Mouse (Mus musculus): ENCODE data around the gene Mylk4. TPM values are rescaled to one million over a fixed set of nuclear protein-coding genes. Genes with fewer than 3 reads are reported as not detected.

Gene Mylk4
- polyA plus RNA-seq, 1 experiment = 1.1 TPM

DNA sequence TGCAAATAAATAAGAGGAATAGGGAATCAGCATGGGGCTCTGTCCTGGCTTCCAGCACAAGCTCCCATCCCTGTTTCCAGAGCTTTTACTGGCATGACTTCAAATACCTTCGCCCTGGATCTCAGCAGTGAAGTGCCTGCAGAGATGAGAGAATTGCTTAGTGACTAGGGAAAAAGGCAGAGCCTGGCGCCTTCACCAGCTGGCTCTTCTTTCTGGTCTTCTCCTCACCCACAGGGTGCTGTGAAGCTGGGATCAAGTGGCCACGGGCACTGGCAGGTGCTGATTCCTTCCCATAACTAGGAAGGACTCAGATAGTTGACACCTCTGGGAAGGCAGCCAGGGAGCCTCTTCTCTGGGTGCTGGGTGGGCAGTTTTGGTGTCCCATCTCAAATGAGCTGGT lies 115.5 kb downstream of the Mylk4 start:
- 72% methylated on average over 3 of the region's 3 CpGs for WGBS
- TF ChIP-seq CTCF (IDR thresholded peaks at IDR 0.05; ENCODE audit: control insufficient read depth, insufficient read depth, low read length) = no peak
- no peak for TF ChIP-seq POLR2A (IDR thresholded peaks at IDR 0.05; ENCODE audit: borderline replicate concordance, control insufficient read depth, low read depth, low read length)
- no peak overlapping the region for H3K4me3 ChIP-seq (replicated peaks; ENCODE audit: control insufficient read depth, low read depth, low read length)
- peaks cover 3% of the 10 kb centered on the region for H3K4me1 ChIP-seq (ENCODE audit: control insufficient read depth, insufficient read depth, low read length)
- no peak overlapping the region for H3K27ac ChIP-seq (ENCODE audit: control insufficient read depth, insufficient read depth, low read depth, low read length, poor library complexity)

- H3K27ac ChIP-seq (ENCODE audit: control insufficient read depth, insufficient read depth, low read depth, low read length, poor library complexity) = no peak overlapping the region
- no peak overlapping the region for H3K4me3 ChIP-seq (replicated peaks; ENCODE audit: control insufficient read depth, low read depth, low read length)
- 69% methylated on average over 4 of the region's 4 CpGs for WGBS
- TF ChIP-seq CTCF (IDR thresholded peaks at IDR 0.05; ENCODE audit: control insufficient read depth, insufficient read depth, low read length) (no peak), POLR2A (IDR thresholded peaks at IDR 0.05; ENCODE audit: borderline replicate concordance, control insufficient read depth, low read depth, low read length) (no peak)
- H3K4me1 ChIP-seq (ENCODE audit: control insufficient read depth, insufficient read depth, low read length) = peaks cover 3% of the 10 kb centered on the region
Observed at GRCm38 (mm10) chr13:32667386-32667785, 116.4 kb downstream of the Mylk4 start.

DNA sequence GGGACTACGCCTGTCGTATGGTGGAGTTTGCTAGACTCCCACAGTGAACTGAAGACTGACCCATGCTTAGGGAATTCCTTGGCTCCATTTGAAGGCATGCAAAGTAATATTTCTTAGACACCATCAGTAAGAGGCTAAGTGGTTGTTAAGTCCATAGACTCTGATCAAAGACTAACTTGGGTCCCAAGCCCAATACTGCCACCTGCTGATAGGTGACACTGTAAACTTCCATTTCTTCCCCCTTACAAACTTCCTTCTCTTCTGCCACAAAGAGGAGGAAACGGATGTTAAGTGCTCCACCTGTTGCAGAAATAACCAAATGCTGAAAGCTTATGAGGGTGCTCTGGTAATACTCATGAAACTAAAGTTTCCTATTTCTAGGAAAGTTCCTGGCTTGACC lies 121.7 kb downstream of the Mylk4 start:
- no peak overlapping the region for H3K4me3 ChIP-seq (replicated peaks; ENCODE audit: control insufficient read depth, low read depth, low read length)
- no peak overlapping the region for H3K27ac ChIP-seq (ENCODE audit: control insufficient read depth, insufficient read depth, low read depth, low read length, poor library complexity)
- 58% methylated on average over 3 of the region's 3 CpGs for WGBS
- TF ChIP-seq POLR2A (IDR thresholded peaks at IDR 0.05; ENCODE audit: borderline replicate concordance, control insufficient read depth, low read depth, low read length) (no peak), CTCF (IDR thresholded peaks at IDR 0.05; ENCODE audit: control insufficient read depth, insufficient read depth, low read length) (no peak)
- H3K4me1 ChIP-seq (ENCODE audit: control insufficient read depth, insufficient read depth, low read length) = no peaks in the 10 kb centered on the region; the same call in 1 of the 2 replicates

- 8% methylated on average over 4 of the region's 4 CpGs for WGBS
- Histone ChIP-seq H3K4me3 (replicated peaks; ENCODE audit: control insufficient read depth, low read depth, low read length) (no peak overlapping the region), H3K4me1 (ENCODE audit: control insufficient read depth, insufficient read depth, low read length) (no peaks in the 10 kb centered on the region; the same call in 1 of the 2 replicates), H3K27ac (ENCODE audit: control insufficient read depth, insufficient read depth, low read depth, low read length, poor library complexity) (no peak overlapping the region)
- TF ChIP-seq POLR2A (IDR thresholded peaks at IDR 0.05; ENCODE audit: borderline replicate concordance, control insufficient read depth, low read depth, low read length) = no peak
- TF ChIP-seq CTCF (IDR thresholded peaks at IDR 0.05; ENCODE audit: control insufficient read depth, insufficient read depth, low read length) = no peak
Observed at GRCm38 (mm10) chr13:32660294-32660693, 123.5 kb downstream of the Mylk4 start.

DNA sequence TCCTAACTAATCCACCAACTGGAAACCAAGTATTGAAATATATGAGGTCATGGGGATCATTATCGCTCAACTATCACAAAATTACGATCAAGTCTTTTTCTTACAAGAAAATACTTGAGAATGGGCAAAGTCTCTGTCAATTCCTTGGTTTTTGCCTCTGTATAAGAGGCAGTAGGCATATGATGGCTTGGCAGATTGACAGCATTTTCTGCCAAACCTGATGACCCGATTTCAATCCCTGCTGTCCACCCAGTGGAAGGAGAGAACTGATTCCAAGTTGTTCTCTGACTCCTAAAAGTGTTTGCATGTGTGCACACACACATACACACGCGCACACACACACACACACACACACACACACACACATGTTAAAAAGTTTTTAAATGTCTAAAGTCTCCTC lies 124.5 kb downstream of the Mylk4 start:
- 77% methylated on average over 5 of the region's 5 CpGs for whole genome bisulfite sequencing
- Histone ChIP-seq H3K4me1 (ENCODE audit: control insufficient read depth, insufficient read depth, low read length) (no peaks in the 10 kb centered on the region; the same call in 1 of the 2 replicates), H3K4me3 (replicated peaks; ENCODE audit: control insufficient read depth, low read depth, low read length) (no peak overlapping the region), H3K27ac (ENCODE audit: control insufficient read depth, insufficient read depth, low read depth, low read length, poor library complexity) (no peak overlapping the region)
- no peak for TF ChIP-seq CTCF (IDR thresholded peaks at IDR 0.05; ENCODE audit: control insufficient read depth, insufficient read depth, low read length)
- no peak for TF ChIP-seq POLR2A (IDR thresholded peaks at IDR 0.05; ENCODE audit: borderline replicate concordance, control insufficient read depth, low read depth, low read length)

DNA sequence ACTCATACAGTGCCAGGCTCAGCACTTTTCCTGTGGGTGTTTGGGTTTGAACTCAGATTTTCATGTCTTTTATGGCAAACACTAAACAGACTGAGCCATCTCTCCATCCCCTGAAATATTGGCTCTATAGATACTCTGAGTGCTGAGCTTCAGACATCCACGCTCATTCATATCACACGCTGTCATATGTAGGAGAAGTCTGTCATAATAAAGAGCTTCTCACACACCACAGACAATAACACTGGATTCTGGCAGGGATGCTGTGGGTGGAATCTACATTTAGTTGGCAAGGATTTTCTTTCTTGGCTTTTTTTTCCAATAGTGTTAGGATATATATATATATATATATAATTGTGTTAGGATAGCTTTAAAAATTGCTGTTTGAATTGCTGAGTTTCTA lies 126.2 kb downstream of the Mylk4 start:
- Histone ChIP-seq H3K27ac (ENCODE audit: control insufficient read depth, insufficient read depth, low read depth, low read length, poor library complexity) (no peak overlapping the region), H3K4me1 (ENCODE audit: control insufficient read depth, insufficient read depth, low read length) (no peaks in the 10 kb centered on the region; the same call in 1 of the 2 replicates), H3K4me3 (replicated peaks; ENCODE audit: control insufficient read depth, low read depth, low read length) (no peak overlapping the region)
- 90% methylated on average over 2 of the region's 2 CpGs for WGBS
- TF ChIP-seq CTCF (IDR thresholded peaks at IDR 0.05; ENCODE audit: control insufficient read depth, insufficient read depth, low read length) = no peak
- TF ChIP-seq POLR2A (IDR thresholded peaks at IDR 0.05; ENCODE audit: borderline replicate concordance, control insufficient read depth, low read depth, low read length) = no peak

Other genes starting within 250 kb of the Mylk4 start
- 9.0 and 9.2 TPM in 2 replicates for gene Wrnip1, start 18.1 kb upstream of the Mylk4 start, polyA plus RNA-seq (2011; ENCODE audit: insufficient read depth, insufficient read length, low replicate concordance, missing spikeins)
- gene D930007J09Rik, start 18.9 kb upstream of the Mylk4 start, polyA plus RNA-seq (2011; ENCODE audit: insufficient read depth, insufficient read length, low replicate concordance, missing spikeins) = not detected in 2 replicates
- 42.2 and 91.9 TPM in 2 replicates for gene Serpinb1a, start 67.2 kb upstream of the Mylk4 start, polyA plus RNA-seq (2011; ENCODE audit: insufficient read depth, insufficient read length, low replicate concordance, missing spikeins)
- not detected in 2 replicates for gene Serpinb1c, start 114.3 kb upstream of the Mylk4 start, polyA plus RNA-seq (2011; ENCODE audit: insufficient read depth, insufficient read length, low replicate concordance, missing spikeins)
- 2.9 and 6.2 TPM in 2 replicates for gene Serpinb6b, start 181.3 kb upstream of the Mylk4 start, polyA plus RNA-seq (2011; ENCODE audit: insufficient read depth, insufficient read length, low replicate concordance, missing spikeins)
- gene Serpinb9, start 219.3 kb upstream of the Mylk4 start, polyA plus RNA-seq (2011; ENCODE audit: insufficient read depth, insufficient read length, low replicate concordance, missing spikeins) = 3.1 and 6.7 TPM in 2 replicates
- 0.70 and 2.3 TPM in 2 replicates for gene Serpinb9b, start 243.5 kb upstream of the Mylk4 start, polyA plus RNA-seq (2011; ENCODE audit: insufficient read depth, insufficient read length, low replicate concordance, missing spikeins)